Mouse (Mus musculus): ENCODE measurements around the gene Inpp1.

DNA sequence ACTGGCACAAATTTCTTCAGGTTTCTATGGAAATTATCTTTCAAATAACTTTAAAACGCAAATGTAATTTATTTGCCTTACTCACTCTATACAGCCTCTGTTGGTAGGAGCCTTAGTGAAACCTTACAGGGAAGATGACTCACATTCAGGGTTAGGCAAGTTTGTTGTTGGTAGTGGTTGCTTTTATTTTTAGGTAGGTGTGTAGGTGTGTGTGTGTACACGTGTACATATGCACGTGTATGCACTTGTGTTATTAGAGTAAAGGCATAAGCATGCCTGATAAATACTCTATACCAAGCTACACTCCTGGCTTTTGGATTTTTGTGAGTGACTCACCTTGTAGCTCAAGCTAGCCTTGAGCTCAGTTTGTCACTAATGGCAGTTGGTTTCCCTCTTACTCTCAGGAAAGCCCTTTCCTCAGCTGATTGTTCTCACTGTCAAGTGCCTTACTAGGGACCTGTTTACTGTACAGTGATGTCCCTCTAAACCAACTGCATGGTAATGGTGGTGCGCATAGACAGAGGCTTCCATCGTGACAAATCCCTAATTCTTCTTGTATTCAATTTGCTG, 15.0 kb downstream of the Inpp1 start:
- no peak for TF ChIP-seq POLR2A (IDR thresholded peaks at IDR 0.05; ENCODE audit: insufficient read length, low read depth)
- no peak for TF ChIP-seq MAX (IDR thresholded peaks at IDR 0.05; ENCODE audit: low read depth)
- no peak for TF ChIP-seq MYOG (IDR thresholded peaks at IDR 0.05; ENCODE audit: control insufficient read depth in 1 of 3, insufficient read depth in 1 of 3, insufficient read length in 2 of 3, low read depth in 2 of 3)
- no peak for TF ChIP-seq USF1 (IDR thresholded peaks at IDR 0.05; ENCODE audit: low read depth)
- no peak for TF ChIP-seq TCF12 (IDR thresholded peaks at IDR 0.05; ENCODE audit: insufficient read depth, poor library complexity, severe bottlenecking)
